Mouse (Mus musculus): ENCODE data around the gene Rgs7bp.
"Not testable (repeated sequence)": the region's sequence is repeated elsewhere in the genome, so short reads cannot be mapped to it uniquely, and the experiment has no call there.

Rgs7bp gene

GRCm38 (mm10) chr13:104937759-104938158 is 117.0 kb downstream of the Rgs7bp start:
- no peak for DNase-seq (ENCODE audit: low spot score in 2 of 2)

- no peak for DNase-seq (ENCODE audit: low spot score in 2 of 2)
Observed at GRCm38 (mm10) chr13:104936586-104936985, 118.1 kb downstream of the Rgs7bp start.

- no peak for DNase-seq (ENCODE audit: low spot score in 2 of 2)
Observed at GRCm38 (mm10) chr13:104931635-104932532, 122.8 kb downstream of the Rgs7bp start.

GRCm38 (mm10) chr13:104930814-104931213 is 123.9 kb downstream of the Rgs7bp start:
- DNase-seq (ENCODE audit: low spot score in 2 of 2): no peak

GRCm38 (mm10) chr13:104918663-104919062 is 136.1 kb downstream of the Rgs7bp start:
- DNase-seq (ENCODE audit: low spot score in 2 of 2): peak in 1 of 2 experiments; percentile 4

- DNase-seq (ENCODE audit: low spot score in 2 of 2): not testable (repeated sequence)
Observed at GRCm38 (mm10) chr13:104916771-104917170, 138.0 kb downstream of the Rgs7bp start.

- no peak for DNase-seq (ENCODE audit: low spot score in 2 of 2)
Observed at GRCm38 (mm10) chr13:104916106-104916505, 138.6 kb downstream of the Rgs7bp start.

- no peak for DNase-seq (ENCODE audit: low spot score in 2 of 2)
Observed at GRCm38 (mm10) chr13:104914288-104914895, 140.3 kb downstream of the Rgs7bp start.

- not testable (repeated sequence) for DNase-seq (ENCODE audit: low spot score in 2 of 2)
Observed at GRCm38 (mm10) chr13:104911626-104912025, 143.1 kb downstream of the Rgs7bp start.

- not testable (repeated sequence) for DNase-seq (ENCODE audit: low spot score in 2 of 2)
Observed at GRCm38 (mm10) chr13:104911006-104911405, 143.7 kb downstream of the Rgs7bp start.

- no peak for DNase-seq (ENCODE audit: low spot score in 2 of 2)
Observed at GRCm38 (mm10) chr13:104908691-104909090, 146.0 kb downstream of the Rgs7bp start.

All from natural killer cell, adult 2 months (primary cell).